Mouse (Mus musculus) limb, embryonic 15.5 days (tissue): ENCODE data around the gene Myo1d. TPM values are rescaled to one million over a fixed set of nuclear protein-coding genes. Genes with fewer than 3 reads are reported as not detected.

Source experiments
- ATAC-seq: fragments of 200-750 bp; cut with Nextera tagmentation; 2 replicates; pipeline ENCODE4 v1.8.0; 2017; ENCODE audit warnings: low read depth, moderate TSS enrichment; ENCODE audit not compliant: insufficient number of reproducible peaks, low FRiP score, low TSS enrichment
- H3K27ac ChIP-seq: fragments of 300-500 bp; sonication (generic); 2 replicates; pipeline ENCODE4 v1.5.1; 2015; ENCODE audit warnings: moderate library complexity, mild to moderate bottlenecking, inconsistent platforms
- H3K27me3 ChIP-seq: fragments of 300-500 bp; sonication (generic); 2 replicates; pipeline ENCODE4 v1.6.1; 2015; ENCODE audit warnings: inconsistent platforms
- H3K36me3 ChIP-seq: fragments of 300-500 bp; sonication (generic); 2 replicates; pipeline ENCODE4 v1.6.1; 2015; ENCODE audit warnings: inconsistent platforms
- H3K4me1 ChIP-seq: fragments of 300-500 bp; sonication (generic); 2 replicates; pipeline ENCODE4 v1.6.1; 2015; ENCODE audit warnings: inconsistent platforms
- H3K4me2 ChIP-seq: fragments of 300-500 bp; sonication (generic); 2 replicates; pipeline ENCODE4 v1.6.1; 2015; ENCODE audit warnings: mild to moderate bottlenecking, inconsistent platforms
- H3K4me3 ChIP-seq: fragments of 300-500 bp; sonication (generic); 2 replicates; pipeline ENCODE4 v1.5.1; 2015; ENCODE audit warnings: mild to moderate bottlenecking, inconsistent platforms
- H3K9ac ChIP-seq: fragments of 300-500 bp; sonication (generic); 2 replicates; pipeline ENCODE4 v1.6.1; 2015; ENCODE audit warnings: inconsistent platforms
- H3K9me3 ChIP-seq: fragments of 300-500 bp; sonication (generic); 2 replicates; pipeline ENCODE4 v1.6.1; 2016; ENCODE audit warnings: inconsistent platforms
- WGBS: fragments of 180-500 bp; shearing (Covaris S2); methylation state at CpG from one replicate; pipeline ENCODE4 v1.1.7; 2015; 5-methylcytosine and 5-hydroxymethylcytosine counted together
- polyA plus RNA-seq: library from polyadenylated mRNA; unstranded; fragments of >200 nt; fragmentation: Nextera tagmentation; extraction: Ambion mirVana; gene quantifications from 2 replicates; pipeline ENCODE4 v1.2.1, GENCODE M21; 2015

Gene Myo1d
- polyA plus RNA-seq, 1 experiment from 2014 or later, result 10.3 TPM

- no peak overlapping the region for H3K9ac ChIP-seq
- WGBS, result 29% methylated on average over 3 of the region's 3 CpGs
- H3K9me3 ChIP-seq, result no peaks in the 10 kb centered on the region
- H3K27me3 ChIP-seq, result no peaks in the 10 kb centered on the region
- no peak for ATAC-seq
- no peak overlapping the region for H3K4me3 ChIP-seq
- no peak overlapping the region for H3K27ac ChIP-seq
- no peak overlapping the region for H3K4me2 ChIP-seq
- H3K4me1 ChIP-seq, result 0 out of 2 replicates have a peak, but pooled peaks cover 2% of the 10 kb centered on the region
- no peaks in the 10 kb centered on the region for H3K36me3 ChIP-seq
These were observed 20.2 kb upstream of the Myo1d start for GRCm38 (mm10) chr11:80799979-80800378.

DNA sequence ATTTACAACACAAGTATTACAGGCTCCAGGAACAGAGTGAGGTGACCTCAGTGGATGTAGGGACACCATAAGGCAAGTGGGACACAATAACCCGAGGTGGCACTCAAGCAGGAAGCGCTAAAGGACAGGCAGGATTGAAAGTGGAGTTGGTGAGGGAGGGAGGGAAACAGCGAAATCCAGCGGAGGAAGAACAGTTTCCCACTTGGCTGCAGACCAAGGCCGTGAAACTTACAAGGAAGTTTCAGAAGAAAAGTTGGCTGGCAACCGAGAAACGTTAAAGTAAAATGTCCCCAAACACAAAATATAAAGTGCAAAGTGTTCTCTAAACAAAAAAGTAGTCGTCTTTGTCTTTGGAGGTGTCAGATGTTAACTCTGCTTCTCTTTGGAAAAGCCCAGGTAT, 15.6 kb upstream of the Myo1d start:
- no peak overlapping the region for H3K4me3 ChIP-seq
- no peak overlapping the region for H3K27ac ChIP-seq
- no peak for ATAC-seq
- H3K9me3 ChIP-seq, result no peaks in the 10 kb centered on the region
- H3K4me2 ChIP-seq, result no peak overlapping the region
- WGBS, result 36% methylated on average over 8 of the region's 8 CpGs
- H3K27me3 ChIP-seq, result no peaks in the 10 kb centered on the region
- H3K4me1 ChIP-seq, result no peaks in the 10 kb centered on the region
- no peaks in the 10 kb centered on the region for H3K36me3 ChIP-seq
- H3K9ac ChIP-seq, result no peak overlapping the region

DNA sequence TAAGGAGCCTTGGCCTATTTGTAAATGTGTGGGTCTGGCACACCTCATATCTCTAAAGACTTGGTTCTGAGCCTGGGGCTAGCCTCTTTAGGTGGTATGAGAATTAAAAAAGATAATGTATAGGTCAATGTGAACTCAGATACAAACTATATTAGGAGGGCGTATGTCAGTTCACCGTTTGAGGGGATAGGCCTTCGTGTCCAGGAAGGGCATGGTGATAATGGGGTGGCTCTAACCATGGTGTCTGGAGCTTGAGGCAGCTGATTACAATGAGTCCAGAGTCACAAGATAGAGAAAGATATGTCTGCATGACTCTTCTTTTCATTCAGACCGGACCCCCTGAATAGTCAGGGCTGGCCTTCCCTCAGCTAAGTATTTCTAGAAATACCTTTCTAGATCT, 14.5 kb upstream of the Myo1d start:
- 93% methylated on average over 4 of the region's 4 CpGs for WGBS
- Histone ChIP-seq H3K9ac (no peak overlapping the region), H3K36me3 (no peaks in the 10 kb centered on the region), H3K9me3 (no peaks in the 10 kb centered on the region), H3K27ac (no peak overlapping the region), H3K4me1 (no peaks in the 10 kb centered on the region), H3K27me3 (no peaks in the 10 kb centered on the region), H3K4me3 (no peak overlapping the region), H3K4me2 (no peak overlapping the region)
- ATAC-seq, result no peak

DNA sequence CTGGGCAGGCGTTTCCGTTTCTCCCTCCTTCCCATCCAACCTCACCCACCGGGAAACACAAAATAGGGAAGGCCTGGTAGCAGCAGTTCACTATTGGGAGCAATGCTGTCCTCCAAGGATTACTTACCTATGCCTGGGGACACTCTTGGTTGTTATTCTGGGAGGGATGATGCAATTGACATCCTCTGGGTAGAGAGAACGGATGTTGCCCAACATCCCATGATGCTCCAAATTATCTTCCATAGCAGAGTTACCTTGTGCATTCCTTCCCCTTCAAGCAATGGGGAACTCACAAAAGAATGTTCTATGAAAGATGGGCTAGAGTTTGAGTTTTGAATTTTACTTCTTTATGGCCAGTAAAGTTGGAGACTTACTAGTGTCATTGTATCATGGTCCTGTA, 13.6 kb upstream of the Myo1d start:
- H3K4me3 ChIP-seq, result no peak overlapping the region
- H3K4me2 ChIP-seq, result no peak overlapping the region
- 87% methylated on average over 4 of the region's 4 CpGs for WGBS
- H3K9me3 ChIP-seq, result no peaks in the 10 kb centered on the region
- H3K4me1 ChIP-seq, result no peaks in the 10 kb centered on the region
- no peak overlapping the region for H3K27ac ChIP-seq
- no peak for ATAC-seq
- H3K36me3 ChIP-seq, result no peaks in the 10 kb centered on the region
- H3K9ac ChIP-seq, result no peak overlapping the region
- no peaks in the 10 kb centered on the region for H3K27me3 ChIP-seq

DNA sequence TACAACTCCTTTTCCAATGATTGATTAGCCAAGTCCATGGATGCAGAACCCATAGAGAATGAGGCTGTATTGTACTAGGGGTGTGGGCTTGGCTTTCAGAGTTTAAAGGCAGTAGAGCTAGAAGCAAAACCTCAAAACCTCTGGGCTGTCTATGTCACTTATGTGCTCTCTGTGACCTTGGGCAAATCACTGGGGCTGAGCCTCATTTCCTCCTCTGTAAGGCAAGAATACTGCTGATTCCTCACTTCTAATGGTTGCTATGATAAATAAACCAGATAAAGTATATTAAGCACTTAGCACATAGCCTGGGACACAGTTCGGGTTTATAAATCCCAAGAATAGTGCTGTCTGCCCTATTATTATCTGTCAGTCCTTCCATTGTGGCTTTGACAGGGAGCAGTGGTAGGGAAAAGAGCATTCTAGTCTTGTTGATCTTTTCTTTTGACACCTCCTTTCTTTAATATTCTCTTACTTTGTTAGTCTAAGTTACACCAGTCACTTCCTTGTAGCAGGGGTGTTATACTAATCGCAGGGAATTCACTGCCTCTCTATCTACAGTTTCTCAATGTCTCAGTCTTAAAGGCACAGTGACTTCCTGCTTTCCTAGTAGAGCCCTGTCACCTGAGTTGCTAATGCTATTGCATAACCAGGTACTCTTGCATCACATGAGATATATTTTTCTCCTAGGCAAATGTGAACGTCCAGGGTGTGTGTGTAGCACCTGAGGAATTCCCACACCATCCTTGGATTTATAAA, 12.0 kb upstream of the Myo1d start:
- Histone ChIP-seq H3K27me3 (no peaks in the 10 kb centered on the region), H3K27ac (no peak overlapping the region), H3K9ac (no peak overlapping the region), H3K36me3 (no peaks in the 10 kb centered on the region), H3K4me3 (no peak overlapping the region), H3K4me2 (no peak overlapping the region), H3K9me3 (no peaks in the 10 kb centered on the region), H3K4me1 (no peaks in the 10 kb centered on the region)
- no peak for ATAC-seq
- WGBS, result 63% methylated on average over 3 of the region's 3 CpGs

DNA sequence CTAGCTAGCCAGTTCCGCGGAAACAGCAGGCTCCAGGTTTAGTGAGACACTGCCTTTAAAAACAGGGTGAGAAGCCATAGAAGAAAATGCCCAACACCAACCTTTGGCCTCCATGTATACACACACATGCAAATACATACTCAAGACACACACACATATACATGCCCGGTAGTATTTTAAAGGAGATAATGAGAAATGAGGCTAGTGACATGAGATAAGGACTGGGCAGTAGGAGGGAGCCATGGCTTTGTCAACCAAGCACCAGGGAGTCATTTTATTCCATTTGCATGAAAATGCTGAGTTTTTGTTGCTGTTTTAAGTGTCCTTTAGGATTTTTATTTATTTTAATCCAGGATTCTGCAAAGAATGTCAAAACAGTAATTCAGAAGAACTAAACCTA, 10.6 kb upstream of the Myo1d start:
- H3K4me2 ChIP-seq, result no peak overlapping the region
- WGBS, result 66% methylated on average over 3 of the region's 3 CpGs
- ATAC-seq, result no peak

DNA sequence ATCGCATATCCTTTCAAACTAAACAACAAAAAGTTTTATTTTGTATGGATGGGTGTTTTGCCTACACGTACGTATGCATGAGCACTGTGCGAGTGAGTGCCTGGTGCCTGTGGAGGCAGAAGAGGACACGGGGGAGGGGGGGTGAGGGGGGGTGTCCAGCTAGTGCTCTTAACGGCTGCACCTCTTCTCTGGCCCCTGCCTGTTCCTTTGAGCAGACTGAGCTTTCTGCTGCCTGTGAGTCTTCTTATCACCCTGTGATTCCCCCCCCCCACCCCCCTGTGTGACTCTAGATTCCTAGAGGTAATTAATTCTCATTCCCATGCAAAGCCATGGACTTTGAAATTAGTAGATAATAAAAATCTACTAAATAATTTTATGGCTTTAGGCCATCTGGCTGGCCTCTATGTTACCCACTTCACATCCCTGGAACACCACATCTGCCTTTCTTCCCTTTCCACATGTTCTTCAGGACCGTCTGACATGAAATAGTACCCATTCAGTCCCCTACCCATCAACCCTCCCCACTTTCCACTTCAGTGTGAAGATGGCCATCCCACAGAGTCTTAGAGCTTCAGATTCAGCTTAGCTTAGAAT, 9.9 kb upstream of the Myo1d start:
- ATAC-seq, result no peak
- H3K9ac ChIP-seq, result no peak overlapping the region
- H3K27me3 ChIP-seq, result no peaks in the 10 kb centered on the region
- H3K4me1 ChIP-seq, result no peaks in the 10 kb centered on the region
- WGBS, result 48% methylated on average over 7 of the region's 7 CpGs
- no peaks in the 10 kb centered on the region for H3K36me3 ChIP-seq
- H3K4me2 ChIP-seq, result no peak overlapping the region
- H3K27ac ChIP-seq, result no peak overlapping the region
- no peaks in the 10 kb centered on the region for H3K9me3 ChIP-seq
- no peak overlapping the region for H3K4me3 ChIP-seq

More for the DNA sequence above, 10.6 kb upstream of the Myo1d start:
- Histone ChIP-seq H3K9ac (no peak overlapping the region), H3K4me3 (no peak overlapping the region), H3K4me1 (no peaks in the 10 kb centered on the region), H3K27ac (no peak overlapping the region), H3K9me3 (no peaks in the 10 kb centered on the region), H3K27me3 (no peaks in the 10 kb centered on the region), H3K36me3 (no peaks in the 10 kb centered on the region)

- H3K4me2 ChIP-seq, result no peak overlapping the region
- no peak overlapping the region for H3K4me3 ChIP-seq
- H3K9ac ChIP-seq, result no peak overlapping the region
- no peak for ATAC-seq
- no peaks in the 10 kb centered on the region for H3K36me3 ChIP-seq
- H3K9me3 ChIP-seq, result no peaks in the 10 kb centered on the region
- H3K27ac ChIP-seq, result no peak overlapping the region
- 82% methylated on average over 5 of the region's 5 CpGs for WGBS
- no peaks in the 10 kb centered on the region for H3K27me3 ChIP-seq
- H3K4me1 ChIP-seq, result no peaks in the 10 kb centered on the region
These were observed 5.8 kb upstream of the Myo1d start for GRCm38 (mm10) chr11:80785672-80786071.

GRCm38 (mm10) chr11:80784294-80784743, 4.5 kb upstream of the Myo1d start:
- Histone ChIP-seq H3K9me3 (no peaks in the 10 kb centered on the region), H3K4me1 (peaks cover 8% of the 10 kb centered on the region), H3K4me3 (no peak overlapping the region), H3K36me3 (no peaks in the 10 kb centered on the region), H3K27me3 (no peaks in the 10 kb centered on the region), H3K27ac (no peak overlapping the region), H3K4me2 (no peak overlapping the region), H3K9ac (no peak overlapping the region)
- no peak for ATAC-seq
- 14% methylated on average over 3 of the region's 3 CpGs for WGBS

DNA sequence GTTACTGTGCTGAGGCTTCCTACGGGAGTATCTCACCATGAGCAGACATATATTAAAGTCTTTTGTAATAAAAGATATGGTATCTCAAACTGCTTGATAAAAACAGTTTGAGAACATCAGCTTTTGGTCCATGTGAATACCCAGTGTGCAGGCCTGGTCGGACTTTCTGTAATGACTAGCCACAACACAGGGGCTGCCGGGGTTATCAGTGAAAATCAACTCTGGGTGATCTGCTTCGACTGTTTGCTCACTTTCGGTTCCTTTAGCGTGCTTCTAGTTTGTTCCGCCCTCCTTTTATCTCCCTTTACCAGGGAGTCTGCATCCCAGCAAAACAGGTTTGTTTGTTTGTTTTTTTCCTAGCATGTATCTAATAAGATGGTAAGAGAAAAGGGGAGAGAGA, 3.6 kb upstream of the Myo1d start:
- Histone ChIP-seq H3K27ac (no peak overlapping the region), H3K9ac (no peak overlapping the region), H3K4me2 (no peak overlapping the region), H3K4me1 (peaks cover 13% of the 10 kb centered on the region), H3K9me3 (no peaks in the 10 kb centered on the region), H3K27me3 (no peaks in the 10 kb centered on the region), H3K4me3 (no peak overlapping the region), H3K36me3 (no peaks in the 10 kb centered on the region)
- no peak for ATAC-seq
- 62% methylated on average over 7 of the region's 7 CpGs for WGBS

GRCm38 (mm10) chr11:80781535-80781934, 1.7 kb upstream of the Myo1d start:
- WGBS, result 88% methylated on average over 2 of the region's 2 CpGs
- ATAC-seq, result no peak
- H3K4me3 ChIP-seq, result no peak overlapping the region
- peaks cover 13% of the 10 kb centered on the region for H3K4me1 ChIP-seq
- H3K36me3 ChIP-seq, result no peaks in the 10 kb centered on the region
- H3K9ac ChIP-seq, result no peak overlapping the region
- no peaks in the 10 kb centered on the region for H3K9me3 ChIP-seq
- H3K27me3 ChIP-seq, result no peaks in the 10 kb centered on the region
- no peak overlapping the region for H3K4me2 ChIP-seq
- no peak overlapping the region for H3K27ac ChIP-seq

DNA sequence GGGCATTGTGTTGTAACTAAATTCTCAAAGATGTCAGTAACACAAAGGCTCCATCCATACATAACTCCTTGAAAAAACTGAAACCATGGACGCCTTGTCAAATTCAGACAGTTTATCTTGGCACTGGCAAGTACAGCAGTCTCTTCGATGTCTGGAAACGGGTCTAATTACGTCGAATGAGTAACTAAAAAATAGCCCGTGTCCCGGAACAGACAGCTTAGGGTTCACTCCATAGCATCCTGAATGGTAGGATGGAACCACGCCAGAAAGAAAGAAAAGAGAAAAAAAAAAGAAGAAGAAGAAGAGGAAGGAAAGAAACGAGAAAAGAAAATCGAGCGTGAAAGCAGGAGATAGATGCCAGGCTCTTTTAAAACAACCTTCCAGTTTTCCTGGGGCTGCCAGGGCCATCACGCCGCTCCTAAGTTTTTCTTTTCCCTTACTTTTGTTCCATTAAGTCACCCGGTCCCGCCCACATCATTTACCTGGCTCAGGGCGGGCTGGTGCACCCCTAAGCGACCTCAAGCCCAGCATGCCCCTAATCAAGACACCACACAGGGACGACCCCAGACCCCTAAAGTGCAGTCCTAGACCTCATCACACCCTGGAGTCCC, 804 bp downstream of the Myo1d start:
- no peaks in the 10 kb centered on the region for H3K9me3 ChIP-seq
- 0 out of 2 replicates have a peak overlapping the region, but pooled peaks have one; percentile 55 for H3K9ac ChIP-seq
- WGBS, result 2% methylated on average over 18 of the region's 18 CpGs
- peak overlapping the region; percentile 85 for H3K4me2 ChIP-seq
- ATAC-seq, result no peak
- H3K4me3 ChIP-seq, result peak overlapping the region; percentile 70
- H3K27me3 ChIP-seq, result no peaks in the 10 kb centered on the region
- H3K4me1 ChIP-seq, result peaks cover 13% of the 10 kb centered on the region
- H3K27ac ChIP-seq, result peak overlapping the region; percentile 65; the same call in 1 of the 2 replicates
- no peaks in the 10 kb centered on the region for H3K36me3 ChIP-seq
